Mouse (Mus musculus): ENCODE results near the gene Ajuba. TPM values are rescaled to one million over a fixed set of nuclear protein-coding genes. Genes with fewer than 3 reads are reported as not detected.

The Ajuba gene
- polyA plus RNA-seq, 1 experiment from 2014 or later, result 62.5 TPM

DNA sequence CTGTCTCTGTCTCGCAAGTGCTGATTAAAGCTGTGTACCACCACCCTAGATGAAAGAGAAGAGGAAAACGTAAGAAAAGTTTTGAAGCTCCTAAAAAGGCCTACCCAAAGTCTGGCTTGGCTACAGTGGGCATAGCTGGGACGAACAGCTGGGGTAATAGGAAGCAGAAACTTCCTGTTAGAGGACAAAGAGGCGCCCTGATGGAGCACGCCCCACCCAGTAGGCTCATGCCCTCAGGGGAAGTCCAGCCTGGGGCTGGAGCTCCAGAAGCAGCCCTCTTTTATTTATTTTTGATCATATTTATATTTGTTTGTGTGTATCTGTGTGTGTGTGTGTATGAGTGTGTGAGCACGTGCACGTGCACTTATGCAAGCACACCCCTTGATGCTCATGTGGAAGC, 2.3 kb upstream of the Ajuba start:
- no peak for DNase-seq (ENCODE audit: low spot score)
- Histone ChIP-seq H3K4me3 (no peak overlapping the region), H3K9me3 (no peaks in the 10 kb centered on the region), H3K4me1 (peaks cover 18% of the 10 kb centered on the region), H3K27ac (no peak overlapping the region), H3K36me3 (peaks cover 13% of the 10 kb centered on the region), H3K27me3 (ENCODE audit: insufficient read depth, poor library complexity, severe bottlenecking) (no peaks in the 10 kb centered on the region)
- 81% methylated on average over 7 of the region's 7 CpGs for WGBS

DNA sequence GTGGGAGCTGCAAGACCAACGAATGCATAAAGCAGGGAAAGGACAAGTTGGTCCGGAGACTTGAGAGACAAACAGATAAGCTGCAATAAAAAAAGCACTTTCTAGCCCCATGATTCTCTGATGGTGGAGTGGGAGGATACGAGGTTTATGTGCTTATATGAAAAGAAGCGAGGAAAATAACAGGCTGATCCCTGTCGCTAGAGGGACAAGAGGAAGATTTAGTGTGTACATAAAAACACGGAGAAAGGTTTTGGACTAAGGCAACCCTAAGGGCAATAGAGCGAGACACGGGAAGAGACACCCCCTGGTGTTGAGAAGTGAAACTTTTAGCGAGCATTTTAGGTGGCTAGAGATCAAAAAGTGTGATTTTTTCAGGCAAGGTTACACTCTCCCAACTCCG, 705 bp upstream of the Ajuba start:
- DNase-seq (ENCODE audit: low spot score), result no peak
- H3K27me3 ChIP-seq (ENCODE audit: insufficient read depth, poor library complexity, severe bottlenecking), result no peaks in the 10 kb centered on the region
- H3K9me3 ChIP-seq, result no peaks in the 10 kb centered on the region
- WGBS, result 1% methylated on average over 10 of the region's 10 CpGs
- H3K4me3 ChIP-seq, result peak overlapping the region; percentile 93
- peak overlapping the region; percentile 95 for H3K27ac ChIP-seq
- H3K36me3 ChIP-seq, result peaks cover 16% of the 10 kb centered on the region
- H3K4me1 ChIP-seq, result peaks cover 34% of the 10 kb centered on the region

DNA sequence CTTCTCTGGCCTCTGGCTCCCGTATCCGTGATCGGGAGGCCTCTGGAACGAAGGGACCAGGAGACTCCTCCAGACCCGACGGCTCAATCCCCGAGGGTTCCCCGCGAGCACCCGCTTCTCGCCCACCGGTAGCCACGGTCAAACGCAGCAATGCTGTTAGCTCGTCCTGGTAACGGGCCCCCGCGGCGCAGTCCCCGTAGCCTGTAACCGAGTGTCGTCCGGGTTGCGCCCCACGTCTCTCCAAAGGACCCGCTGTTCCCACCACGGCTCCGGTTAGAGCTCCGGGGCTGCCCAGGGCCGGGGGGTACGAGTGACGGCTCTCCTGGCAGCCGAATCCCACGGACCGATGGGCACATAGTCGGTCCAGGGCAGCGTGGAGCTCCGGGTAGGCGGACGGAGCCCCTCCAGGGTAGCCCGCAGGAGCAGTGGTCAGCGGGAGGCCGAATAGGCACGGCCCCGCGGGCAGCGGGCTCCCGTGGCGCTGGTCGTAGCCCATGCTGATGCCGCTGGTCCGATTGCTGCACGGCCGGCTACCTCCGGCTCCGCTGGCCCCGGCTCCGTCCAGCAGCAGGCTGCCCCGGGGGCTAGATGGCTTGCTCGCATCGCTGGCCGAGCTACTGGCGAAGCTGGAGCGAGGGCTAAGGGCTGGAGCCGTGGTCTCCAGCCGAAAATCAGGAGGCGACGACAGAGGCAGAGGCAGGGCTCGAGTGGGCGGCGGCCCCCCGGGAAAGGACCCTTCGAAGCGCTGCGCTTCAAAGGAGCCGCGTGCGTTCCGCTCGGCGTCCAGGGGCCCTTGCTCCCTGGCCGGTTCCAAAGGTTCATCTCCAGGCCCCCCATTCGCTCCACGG, 893 bp downstream of the Ajuba start:
- Histone ChIP-seq H3K9me3 (no peaks in the 10 kb centered on the region), H3K36me3 (peaks cover 24% of the 10 kb centered on the region), H3K4me3 (peak overlapping the region; percentile 93), H3K4me1 (peaks cover 47% of the 10 kb centered on the region), H3K27me3 (ENCODE audit: insufficient read depth, poor library complexity, severe bottlenecking) (no peaks in the 10 kb centered on the region), H3K27ac (peak overlapping the region; percentile 95)
- under 1% methylated on average over 84 of the region's 84 CpGs for WGBS
- no peak for DNase-seq (ENCODE audit: low spot score)

DNA sequence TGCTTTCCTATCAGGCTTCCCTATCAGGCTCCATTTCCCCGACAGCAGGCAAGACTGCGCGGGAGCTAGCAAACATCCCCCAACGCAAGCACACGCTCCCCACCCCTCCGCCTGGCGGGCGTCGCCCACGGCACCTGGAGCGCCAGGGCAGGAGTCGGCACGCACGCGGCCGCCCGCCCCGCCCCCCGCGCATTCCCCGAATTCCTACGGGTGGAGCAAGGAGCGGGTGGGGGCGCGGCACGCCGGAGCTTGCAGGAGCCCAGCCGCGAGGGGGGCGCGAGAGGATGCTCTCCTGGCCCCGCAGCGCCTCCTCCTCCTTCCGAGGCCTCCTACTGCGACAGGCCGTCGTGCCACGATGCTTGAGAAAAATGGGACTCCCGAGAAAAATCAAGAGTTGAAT, 1.7 kb downstream of the Ajuba start:
- H3K27ac ChIP-seq, result peak overlapping the region; percentile 95
- H3K4me3 ChIP-seq, result peak overlapping the region; percentile 93
- H3K9me3 ChIP-seq, result no peaks in the 10 kb centered on the region
- peak; percentile 93 for DNase-seq (ENCODE audit: low spot score)
- peaks cover 32% of the 10 kb centered on the region for H3K36me3 ChIP-seq
- no peaks in the 10 kb centered on the region for H3K27me3 ChIP-seq (ENCODE audit: insufficient read depth, poor library complexity, severe bottlenecking)
- under 1% methylated on average over 39 of the region's 39 CpGs for WGBS
- peaks cover 54% of the 10 kb centered on the region for H3K4me1 ChIP-seq

DNA sequence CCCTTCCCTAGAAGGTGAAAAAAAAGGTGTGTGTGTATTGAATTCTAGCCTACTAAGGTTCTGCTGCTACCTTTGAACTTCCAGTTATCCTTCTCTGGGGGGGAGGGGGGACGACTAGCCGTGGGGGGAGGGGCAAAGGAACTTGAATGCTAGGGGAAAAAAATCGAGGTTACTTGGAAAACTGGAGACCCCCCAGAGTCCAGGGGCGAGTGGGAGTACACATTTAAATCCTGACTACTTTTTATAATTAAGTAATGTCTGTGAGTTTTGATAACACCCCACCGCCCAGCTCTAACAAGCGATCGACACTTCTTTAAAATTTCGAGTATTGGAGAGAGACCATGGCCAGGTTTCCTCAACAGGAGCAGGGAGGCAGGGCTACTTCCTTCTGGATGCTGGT, 2.3 kb downstream of the Ajuba start:
- H3K4me1 ChIP-seq, result peaks cover 58% of the 10 kb centered on the region
- peak overlapping the region; percentile 95 for H3K27ac ChIP-seq

DNA sequence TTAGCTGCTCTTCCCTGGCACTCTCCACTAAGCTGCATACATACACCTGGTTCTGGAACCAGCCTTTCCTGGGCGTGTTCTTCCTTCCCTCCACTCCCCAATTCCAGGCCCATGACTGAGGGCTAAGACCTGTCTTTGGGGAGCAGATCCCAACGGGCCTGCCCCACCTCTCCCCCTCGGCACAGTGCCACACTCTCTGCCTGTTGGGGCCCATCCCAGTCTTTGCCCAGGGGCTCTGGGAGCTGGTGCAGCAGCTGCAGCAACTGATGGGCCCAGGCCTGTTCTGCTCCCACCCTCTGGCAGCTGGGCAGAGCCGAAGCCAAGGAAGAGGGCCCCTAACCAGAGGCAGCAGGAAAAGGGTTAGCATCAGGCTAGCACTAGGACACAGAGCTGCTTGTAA, 3.1 kb downstream of the Ajuba start:
- H3K27ac ChIP-seq, result peak overlapping the region; percentile 95
- H3K9me3 ChIP-seq, result no peaks in the 10 kb centered on the region
- WGBS, result 13% methylated on average over 4 of the region's 4 CpGs
- DNase-seq (ENCODE audit: low spot score), result no peak
- peaks cover 66% of the 10 kb centered on the region for H3K4me1 ChIP-seq
- peak overlapping the region; percentile 93 for H3K4me3 ChIP-seq
- H3K36me3 ChIP-seq, result peaks cover 45% of the 10 kb centered on the region
- no peaks in the 10 kb centered on the region for H3K27me3 ChIP-seq (ENCODE audit: insufficient read depth, poor library complexity, severe bottlenecking)

More for the DNA sequence above, 2.3 kb downstream of the Ajuba start:
- peak overlapping the region; percentile 93 for H3K4me3 ChIP-seq
- H3K36me3 ChIP-seq, result peaks cover 37% of the 10 kb centered on the region
- under 1% methylated on average over 8 of the region's 8 CpGs for WGBS
- no peaks in the 10 kb centered on the region for H3K27me3 ChIP-seq (ENCODE audit: insufficient read depth, poor library complexity, severe bottlenecking)
- DNase-seq (ENCODE audit: low spot score), result no peak
- H3K9me3 ChIP-seq, result no peaks in the 10 kb centered on the region

DNA sequence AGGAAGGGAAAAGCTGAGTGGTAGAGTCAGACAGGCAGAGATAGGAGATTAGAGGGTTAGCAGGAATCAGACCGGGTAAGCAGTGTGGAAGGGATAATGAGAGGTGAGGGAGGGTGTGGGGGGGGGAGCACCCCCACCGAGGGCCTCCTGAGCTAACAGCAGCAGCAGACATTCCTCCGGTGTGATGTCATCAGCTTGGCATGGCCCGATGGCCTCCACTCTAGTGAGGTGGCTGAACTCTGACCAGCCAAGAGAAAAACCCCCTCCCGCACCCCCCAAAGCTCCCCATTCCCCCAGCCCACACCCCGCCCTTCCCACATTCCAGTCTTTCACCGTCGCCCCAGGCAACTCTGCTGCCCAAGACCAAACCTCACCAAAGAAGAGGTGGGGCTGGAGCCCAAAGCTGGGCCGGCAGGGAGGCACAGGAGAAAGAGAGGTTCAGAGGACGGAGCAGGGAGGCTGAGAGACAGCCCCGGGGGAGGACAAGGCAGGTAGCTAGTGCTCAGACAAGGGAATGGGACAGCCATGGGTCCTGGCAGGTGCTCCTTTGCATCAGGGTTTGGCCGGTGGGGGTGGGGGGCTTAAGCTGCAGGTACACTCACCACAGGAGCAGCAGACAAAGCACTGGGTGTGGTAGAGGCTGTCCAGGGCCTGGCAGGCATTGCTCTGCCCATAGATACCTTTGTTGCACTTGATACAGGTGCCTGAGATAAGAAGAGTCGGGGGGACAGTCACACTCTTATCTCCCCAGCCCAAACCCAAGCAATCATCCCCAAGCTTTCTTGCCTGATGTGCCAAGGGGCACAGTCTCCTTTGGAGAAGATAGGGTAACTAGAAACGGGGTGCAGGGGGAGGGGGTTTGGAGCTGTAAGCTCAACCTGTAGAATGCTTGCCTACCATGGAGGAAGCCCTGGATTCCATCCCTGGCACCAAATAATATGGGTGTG, 4.3 kb downstream of the Ajuba start:
- peak; percentile 96 for DNase-seq (ENCODE audit: low spot score)
- peak overlapping the region; percentile 93 for H3K4me3 ChIP-seq
- peak overlapping the region; percentile 95 for H3K27ac ChIP-seq
- no peaks in the 10 kb centered on the region for H3K9me3 ChIP-seq
- peaks cover 65% of the 10 kb centered on the region for H3K4me1 ChIP-seq
- 5% methylated on average over 13 of the region's 14 CpGs for WGBS
- peaks cover 57% of the 10 kb centered on the region for H3K36me3 ChIP-seq
- no peaks in the 10 kb centered on the region for H3K27me3 ChIP-seq (ENCODE audit: insufficient read depth, poor library complexity, severe bottlenecking)

DNA sequence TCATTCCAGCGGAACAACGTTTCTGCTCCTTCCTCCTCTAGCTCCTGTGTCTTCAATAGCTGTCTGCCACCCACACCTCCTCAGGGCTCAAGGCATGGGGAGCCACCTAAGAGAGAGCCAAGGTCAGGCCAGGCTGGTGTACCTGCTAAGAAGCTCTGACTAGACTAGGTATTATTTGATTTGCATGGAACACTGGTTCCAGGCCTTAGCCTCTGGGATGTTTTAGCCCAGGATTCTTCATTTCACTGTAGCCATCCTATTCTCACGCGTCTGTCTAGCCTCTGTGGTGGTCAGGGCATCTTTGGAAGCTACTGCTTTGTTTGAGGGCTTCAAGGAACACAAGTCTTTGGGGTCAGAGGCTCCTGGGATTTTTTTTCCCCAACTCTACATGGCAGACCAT, 5.2 kb downstream of the Ajuba start:
- DNase-seq (ENCODE audit: low spot score), result no peak
- 66% methylated on average over 4 of the region's 4 CpGs for WGBS
- H3K36me3 ChIP-seq, result peaks cover 66% of the 10 kb centered on the region

DNA sequence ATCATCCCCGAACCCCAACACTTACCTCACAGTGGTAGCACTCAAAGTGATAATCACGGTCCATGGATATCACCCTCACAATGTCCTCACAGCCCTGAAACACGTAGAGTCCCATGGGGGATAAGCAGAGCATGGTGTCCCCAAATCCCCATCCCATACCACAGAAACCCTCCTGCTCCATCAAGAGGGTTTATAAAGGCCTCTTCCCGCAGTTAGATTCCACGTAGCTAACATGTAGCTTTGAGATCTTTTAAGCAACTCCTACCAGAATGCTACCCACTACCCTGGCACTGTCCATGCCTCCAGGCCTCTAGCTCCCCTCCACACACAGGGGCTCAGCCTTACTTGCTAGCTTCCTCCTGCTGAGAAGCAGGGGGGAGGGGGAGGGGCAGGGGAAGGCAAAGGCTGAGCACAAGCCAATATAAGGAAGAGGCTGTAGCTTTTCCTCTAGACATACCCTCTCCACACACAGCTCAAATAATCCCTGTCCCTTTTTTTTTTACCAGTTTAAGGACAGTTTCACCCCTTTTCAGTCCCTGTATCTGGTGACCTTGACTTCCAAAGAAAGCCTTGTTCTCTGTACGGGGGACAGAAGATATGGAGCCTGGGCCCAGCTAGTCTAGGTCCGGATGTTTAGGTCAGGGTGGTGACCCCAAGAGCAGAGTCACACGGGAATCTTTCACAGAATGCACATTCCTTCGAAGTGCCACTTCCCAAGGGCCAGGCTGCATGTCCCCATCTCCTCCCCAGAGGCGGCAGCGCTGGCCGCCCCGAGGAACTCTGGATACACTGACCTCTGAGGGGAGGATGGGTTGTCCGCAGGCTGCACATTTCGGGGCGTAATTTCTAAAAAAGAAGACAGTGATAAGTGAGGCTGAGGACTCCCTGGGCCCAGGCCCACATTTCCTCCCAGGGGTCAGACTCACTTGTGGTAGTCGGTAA, 7.6 kb downstream of the Ajuba start:
- Histone ChIP-seq H3K4me3 (no peak overlapping the region), H3K36me3 (peaks cover 73% of the 10 kb centered on the region), H3K27ac (peak overlapping the region; percentile 67), H3K27me3 (ENCODE audit: insufficient read depth, poor library complexity, severe bottlenecking) (no peaks in the 10 kb centered on the region), H3K4me1 (peaks cover 58% of the 10 kb centered on the region), H3K9me3 (no peaks in the 10 kb centered on the region)
- 52% methylated on average over 17 of the region's 17 CpGs for WGBS
- DNase-seq (ENCODE audit: low spot score), result no peak

More for the DNA sequence above, 5.2 kb downstream of the Ajuba start:
- Histone ChIP-seq H3K4me3 (peak overlapping the region; percentile 93), H3K27me3 (ENCODE audit: insufficient read depth, poor library complexity, severe bottlenecking) (no peaks in the 10 kb centered on the region), H3K27ac (peak overlapping the region; percentile 95), H3K4me1 (peaks cover 65% of the 10 kb centered on the region), H3K9me3 (no peaks in the 10 kb centered on the region)

DNA sequence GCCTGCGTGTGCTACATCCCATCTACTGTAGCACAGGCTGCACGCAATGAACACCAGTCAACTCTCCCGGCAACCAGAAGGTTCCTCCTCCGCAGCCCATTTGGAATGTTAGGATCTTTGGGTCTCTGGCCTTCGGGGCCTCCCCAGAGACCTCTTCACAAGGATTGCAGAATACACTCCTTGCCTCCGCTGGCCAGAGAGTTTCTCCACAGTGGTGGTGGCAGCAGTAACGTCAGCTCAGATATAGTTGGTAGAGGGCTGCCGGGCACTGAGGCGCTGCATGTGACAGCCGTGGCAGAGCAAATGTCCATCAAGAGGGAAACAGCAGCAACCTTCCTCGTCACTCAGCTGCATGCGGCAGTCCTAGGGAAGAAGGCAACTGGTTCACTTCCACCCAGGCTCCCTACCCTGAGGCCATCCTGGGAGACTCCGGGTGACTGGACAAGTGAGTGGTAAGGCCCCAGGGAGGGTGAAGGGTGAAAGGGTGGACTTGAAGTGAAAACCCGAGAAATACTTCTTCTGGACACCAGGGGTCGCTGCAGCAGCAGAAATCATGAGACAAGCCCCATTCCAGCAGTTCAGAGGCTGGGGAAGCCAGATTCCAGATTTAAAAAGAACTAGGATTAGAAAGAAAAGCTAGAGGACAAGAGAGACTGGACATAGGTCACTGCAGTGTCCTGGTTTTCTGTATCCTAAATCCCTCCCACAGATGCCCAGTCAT, 8.5 kb downstream of the Ajuba start:
- Histone ChIP-seq H3K27ac (0 out of 2 replicates have a peak overlapping the region, but pooled peaks have one; percentile 67), H3K4me3 (no peak overlapping the region), H3K36me3 (peaks cover 66% of the 10 kb centered on the region), H3K9me3 (no peaks in the 10 kb centered on the region), H3K4me1 (peaks cover 49% of the 10 kb centered on the region), H3K27me3 (ENCODE audit: insufficient read depth, poor library complexity, severe bottlenecking) (no peaks in the 10 kb centered on the region)
- peak; percentile 88 for DNase-seq (ENCODE audit: low spot score)
- WGBS, result 74% methylated on average over 15 of the region's 15 CpGs

DNA sequence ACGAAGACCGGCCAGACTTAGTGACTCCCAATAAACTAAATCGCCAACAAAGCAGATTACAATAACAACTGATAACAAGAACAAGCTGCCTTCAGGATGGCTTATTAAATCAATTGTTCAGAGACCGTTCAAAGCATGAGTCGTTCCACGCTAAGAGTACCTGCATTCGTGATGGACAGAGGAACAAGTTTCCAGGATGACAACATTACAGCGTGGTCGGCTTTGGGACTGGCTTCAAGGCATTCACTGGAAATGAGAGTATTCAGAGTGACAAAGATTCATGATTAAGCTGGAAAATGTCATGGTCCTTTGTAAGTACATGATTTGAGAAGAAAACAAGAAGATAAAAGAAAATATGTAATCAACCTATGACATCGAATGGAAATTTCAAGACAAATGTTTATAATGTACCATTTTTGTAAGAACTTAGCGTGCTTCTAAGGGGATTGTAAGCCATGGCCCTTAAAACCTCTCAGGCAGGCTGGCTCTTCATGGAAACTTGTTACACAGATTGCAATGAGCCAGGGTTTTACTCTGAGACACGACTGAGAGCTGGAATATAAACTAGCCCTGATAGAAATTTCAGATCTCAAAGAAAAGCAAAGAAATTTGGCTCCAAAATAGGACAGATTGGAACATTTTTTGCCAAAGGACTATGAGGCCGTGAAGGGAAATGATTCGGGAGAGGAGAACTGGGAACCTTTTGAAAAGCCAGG, 16.7 kb downstream of the Ajuba start:
- no peaks in the 10 kb centered on the region for H3K9me3 ChIP-seq
- no peaks in the 10 kb centered on the region for H3K4me1 ChIP-seq
- no peak overlapping the region for H3K27ac ChIP-seq
- H3K27me3 ChIP-seq (ENCODE audit: insufficient read depth, poor library complexity, severe bottlenecking), result no peaks in the 10 kb centered on the region
- no peak overlapping the region for H3K4me3 ChIP-seq
- DNase-seq (ENCODE audit: low spot score), result no peak
- 80% methylated on average over 14 of the region's 14 CpGs for WGBS
- no peaks in the 10 kb centered on the region for H3K36me3 ChIP-seq

All from heart, embryonic 10.5 days (tissue).